Mouse (Mus musculus) stomach, postnatal 0 days (tissue): ENCODE results near the gene Ptprq.

Experiments
- CTCF ChIP-seq: IDR thresholded peaks from 2 replicates; pipeline ENCODE4 v1.5.1; 2016; ENCODE audit warnings: antibody characterized with exemption, low read depth, mild to moderate bottlenecking, moderate library complexity
- EP300 ChIP-seq: optimal IDR thresholded peaks from 2 replicates; pipeline ENCODE3; 2016; ENCODE audit warnings: antibody characterized with exemption

GRCm38 (mm10) chr10:107624211-107624610 lies 95.6 kb downstream of the Ptprq start:
- TF ChIP-seq EP300 (no peak), CTCF (no peak)
